Mouse (Mus musculus): ENCODE data around the gene Ccdc13. TPM values are rescaled to one million over a fixed set of nuclear protein-coding genes. Genes with fewer than 3 reads are reported as not detected.

Ccdc13 gene
- polyA plus RNA-seq, 1 experiment from 2014 or later: not detected

DNA sequence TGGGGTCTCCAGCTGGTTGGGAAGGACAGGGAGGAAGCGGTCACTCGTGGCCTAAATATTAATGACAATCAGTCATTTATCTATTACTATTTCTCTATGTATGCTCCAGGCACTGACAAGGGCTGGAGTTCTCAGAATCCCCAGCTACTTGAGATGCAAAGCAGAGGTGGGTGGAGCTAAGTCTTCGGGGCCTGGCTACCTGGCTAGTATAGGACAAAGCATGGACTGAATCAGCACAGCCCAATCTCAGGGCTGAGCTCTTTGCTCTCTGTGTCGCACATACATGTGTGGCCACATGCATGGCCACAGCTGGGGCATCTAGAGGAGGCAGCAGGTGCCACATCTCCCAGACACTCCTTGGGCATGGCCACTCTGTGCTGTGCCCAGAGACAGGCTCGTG, 18.5 kb downstream of the Ccdc13 start:
- H3K27ac ChIP-seq: no peak overlapping the region
- no peaks in the 10 kb centered on the region for H3K36me3 ChIP-seq
- 59% methylated on average over 5 of the region's 5 CpGs for WGBS (ENCODE audit: insufficient replicate concordance)
- H3K4me1 ChIP-seq: no peaks in the 10 kb centered on the region
- no peak for ATAC-seq
- no peaks in the 10 kb centered on the region for H3K27me3 ChIP-seq (replicated peaks)
- no peak overlapping the region for H3K4me3 ChIP-seq
- no peak overlapping the region for H3K4me2 ChIP-seq
- H3K9ac ChIP-seq: no peak overlapping the region
- H3K9me3 ChIP-seq (replicated peaks): no peaks in the 10 kb centered on the region

DNA sequence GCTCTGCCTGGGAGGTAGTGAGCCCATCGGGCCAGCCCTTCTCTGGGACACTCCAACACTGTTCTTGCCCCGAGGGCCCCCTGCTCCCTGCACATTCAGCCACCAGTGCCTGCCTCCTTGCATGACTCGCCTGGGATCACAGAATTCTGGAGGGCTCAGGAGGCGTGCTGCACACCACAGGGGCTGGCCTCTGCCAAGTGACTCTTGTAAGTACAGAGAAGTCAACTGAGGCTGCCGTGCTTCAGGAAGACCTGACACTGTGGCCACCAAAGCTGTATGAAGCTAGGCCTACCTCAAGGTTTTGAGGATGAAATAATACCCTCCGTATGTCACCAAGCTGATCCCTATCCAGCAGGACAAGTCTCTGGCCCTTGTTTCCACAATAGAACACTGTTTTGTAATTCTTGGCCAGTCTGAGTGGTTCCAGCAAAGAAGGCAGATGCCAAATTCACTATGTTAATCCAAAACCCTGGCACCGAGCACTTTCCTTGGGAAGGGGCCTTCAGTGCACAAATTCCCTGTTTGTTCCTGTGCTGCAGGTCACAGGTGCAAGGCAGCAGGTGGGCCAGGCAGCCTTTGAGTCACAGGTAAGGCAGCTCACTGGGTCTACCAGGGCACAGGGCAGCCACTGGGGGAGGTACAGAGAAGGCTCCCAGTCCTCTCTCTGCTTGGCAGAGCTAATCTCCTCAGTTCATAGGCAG, 19.3 kb downstream of the Ccdc13 start:
- 50% methylated on average over 7 of the region's 7 CpGs for WGBS (ENCODE audit: insufficient replicate concordance)
- Histone ChIP-seq H3K9me3 (replicated peaks) (no peaks in the 10 kb centered on the region), H3K9ac (no peak overlapping the region), H3K4me3 (no peak overlapping the region), H3K27ac (no peak overlapping the region), H3K4me1 (no peaks in the 10 kb centered on the region), H3K27me3 (replicated peaks) (no peaks in the 10 kb centered on the region), H3K36me3 (no peaks in the 10 kb centered on the region), H3K4me2 (no peak overlapping the region)
- ATAC-seq: no peak

DNA sequence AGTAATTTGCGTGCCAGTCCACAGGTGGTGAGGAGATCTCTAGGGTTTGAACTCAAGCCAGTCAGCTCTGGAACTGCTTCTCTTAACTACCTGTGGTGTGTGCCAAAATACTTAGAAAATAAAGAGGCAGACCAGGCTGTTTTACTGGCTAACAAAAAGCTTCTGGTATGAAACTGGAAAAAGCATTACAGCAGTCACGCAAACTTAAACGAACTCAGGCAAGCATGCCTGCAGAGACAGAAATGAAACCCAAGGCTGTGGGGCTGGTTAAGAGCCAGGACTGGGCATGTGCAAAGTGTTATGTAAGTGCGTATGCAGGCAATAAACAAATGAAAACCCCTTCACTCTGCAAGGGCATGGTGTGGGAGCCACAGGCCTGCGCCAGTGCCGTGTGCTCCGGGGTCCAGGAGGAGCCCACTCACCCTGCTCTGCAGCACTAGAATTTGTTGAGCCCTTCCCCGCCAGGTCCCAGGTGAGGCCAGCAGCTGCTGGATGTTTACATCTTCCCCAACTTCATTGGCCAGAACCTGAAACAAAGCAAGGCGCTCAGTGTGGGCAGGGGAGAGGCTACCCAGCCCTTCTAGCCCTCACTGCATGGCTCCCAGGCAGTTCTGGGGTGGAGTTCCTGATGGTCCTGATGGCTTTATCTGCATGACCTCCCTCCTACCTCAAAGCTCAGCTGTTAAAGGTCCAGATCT, 20.0 kb downstream of the Ccdc13 start:
- ATAC-seq: no peak
- H3K4me3 ChIP-seq: no peak overlapping the region
- H3K36me3 ChIP-seq: no peaks in the 10 kb centered on the region
- no peaks in the 10 kb centered on the region for H3K9me3 ChIP-seq (replicated peaks)
- WGBS (ENCODE audit: insufficient replicate concordance): 69% methylated on average over 9 of the region's 9 CpGs
- H3K4me2 ChIP-seq: no peak overlapping the region
- no peak overlapping the region for H3K27ac ChIP-seq
- no peaks in the 10 kb centered on the region for H3K4me1 ChIP-seq
- no peak overlapping the region for H3K9ac ChIP-seq
- H3K27me3 ChIP-seq (replicated peaks): no peaks in the 10 kb centered on the region

DNA sequence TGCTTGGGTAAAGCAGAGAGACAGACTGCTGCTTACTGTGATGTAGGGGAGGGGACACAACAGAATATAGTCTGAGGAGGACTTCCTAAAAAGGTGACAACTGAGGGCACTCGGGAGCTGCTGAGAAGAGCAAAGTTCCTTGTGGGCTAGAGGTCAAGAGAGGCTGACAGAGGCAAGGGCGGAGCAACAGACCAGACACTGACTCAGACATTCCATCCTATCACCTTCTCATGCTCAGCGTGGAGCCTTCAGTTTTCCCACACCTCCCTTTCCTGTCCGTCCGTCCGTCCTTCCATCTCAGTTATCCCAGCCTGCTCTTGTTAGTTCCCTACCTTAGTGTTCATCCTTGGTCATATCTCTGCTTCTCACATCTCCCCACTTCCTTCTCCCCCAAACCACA, 24.1 kb downstream of the Ccdc13 start:
- 33% methylated on average over 6 of the region's 6 CpGs for WGBS (ENCODE audit: insufficient replicate concordance)
- Histone ChIP-seq H3K4me3 (no peak overlapping the region), H3K9ac (no peak overlapping the region), H3K27ac (no peak overlapping the region), H3K4me2 (no peak overlapping the region), H3K36me3 (no peaks in the 10 kb centered on the region), H3K9me3 (replicated peaks) (no peaks in the 10 kb centered on the region), H3K27me3 (replicated peaks) (no peaks in the 10 kb centered on the region), H3K4me1 (no peaks in the 10 kb centered on the region)
- ATAC-seq: no peak

DNA sequence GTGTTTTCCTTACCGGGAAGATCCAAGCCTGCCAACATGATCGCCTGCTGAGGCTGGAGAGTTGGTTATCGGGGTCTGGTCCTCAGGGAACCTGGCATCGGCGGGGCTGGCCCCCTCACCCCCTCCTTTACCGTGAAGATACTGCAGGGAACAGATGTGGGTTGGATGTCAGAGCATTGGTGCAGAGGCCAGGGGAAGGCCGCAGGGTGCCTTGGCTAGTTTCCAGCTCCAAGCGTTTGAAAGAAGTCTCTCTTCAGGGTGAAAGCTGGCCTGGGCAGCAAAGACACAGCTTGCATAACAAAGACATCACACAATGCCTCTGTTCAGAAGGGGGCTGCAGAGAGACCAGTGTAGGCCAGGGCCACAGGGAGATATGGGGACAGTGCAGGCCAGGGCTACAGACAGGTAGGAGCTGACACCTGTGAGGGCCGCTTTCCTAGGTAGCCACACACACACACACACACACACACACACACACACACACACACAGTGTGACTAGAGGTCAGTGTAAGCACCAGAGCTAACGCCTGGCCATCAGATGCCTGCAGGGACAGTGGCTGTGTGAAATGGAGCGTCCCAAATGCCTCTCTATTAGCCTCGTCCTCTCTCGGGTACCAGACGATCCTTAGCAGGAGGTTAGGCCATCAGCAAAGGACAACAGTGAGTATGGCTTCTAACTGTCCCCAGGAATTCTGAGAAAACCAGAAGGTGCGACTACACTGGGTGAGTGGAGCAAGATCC, 29.0 kb downstream of the Ccdc13 start:
- ATAC-seq: 0 out of 2 replicates have a peak, but pooled peaks have one; percentile 33
- WGBS (ENCODE audit: insufficient replicate concordance): 52% methylated on average over 15 of the region's 15 CpGs
- H3K4me3 ChIP-seq: no peak overlapping the region

DNA sequence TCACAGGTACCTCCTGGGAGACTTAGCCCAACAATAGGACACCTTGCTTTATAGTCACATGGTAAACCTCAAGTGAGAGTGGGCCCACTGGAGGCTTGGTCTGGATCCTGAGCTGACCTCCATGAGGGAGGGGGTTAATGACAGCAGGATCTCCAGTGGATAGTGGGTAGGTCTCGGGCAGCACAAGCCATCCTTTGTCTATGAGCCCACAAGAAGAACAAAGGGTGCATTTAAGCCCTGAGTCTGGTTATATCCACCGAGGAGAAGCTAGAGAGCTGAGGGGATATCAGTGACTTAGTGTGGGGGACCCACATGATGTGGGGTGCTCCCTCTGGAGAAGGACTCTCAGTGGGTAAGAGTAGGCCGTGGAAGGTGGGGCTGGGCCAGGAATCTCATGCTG, 30.8 kb downstream of the Ccdc13 start:
- Histone ChIP-seq H3K9me3 (replicated peaks) (no peaks in the 10 kb centered on the region), H3K9ac (no peak overlapping the region), H3K27ac (no peak overlapping the region), H3K4me3 (no peak overlapping the region), H3K27me3 (replicated peaks) (no peaks in the 10 kb centered on the region), H3K4me2 (no peak overlapping the region), H3K4me1 (no peaks in the 10 kb centered on the region), H3K36me3 (no peaks in the 10 kb centered on the region)
- WGBS (ENCODE audit: insufficient replicate concordance): 52% methylated on average over 3 of the region's 3 CpGs
- no peak for ATAC-seq

More for the DNA sequence above, 29.0 kb downstream of the Ccdc13 start:
- Histone ChIP-seq H3K36me3 (no peaks in the 10 kb centered on the region), H3K27ac (no peak overlapping the region), H3K9me3 (replicated peaks) (no peaks in the 10 kb centered on the region), H3K27me3 (replicated peaks) (no peaks in the 10 kb centered on the region), H3K4me1 (no peaks in the 10 kb centered on the region), H3K9ac (no peak overlapping the region), H3K4me2 (no peak overlapping the region)

DNA sequence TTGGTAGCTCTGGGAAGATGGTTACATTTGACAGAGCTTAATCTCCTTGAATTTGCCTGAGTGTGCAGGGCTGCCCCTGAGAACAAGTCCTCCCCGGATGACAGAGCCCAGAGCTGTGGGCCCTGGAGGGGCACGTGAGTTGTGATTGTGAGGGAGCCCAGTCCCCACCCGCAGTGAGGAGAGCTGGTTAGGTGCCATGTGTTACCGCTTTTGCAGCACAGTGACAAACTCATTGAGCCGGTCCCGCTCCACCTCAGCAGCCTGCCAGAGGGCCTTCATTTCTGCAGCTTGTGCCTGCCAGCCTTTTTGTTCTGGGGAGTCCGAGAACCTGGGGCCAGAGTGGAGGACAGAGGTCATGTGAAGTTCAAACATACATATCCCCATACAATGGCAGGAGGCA, 31.3 kb downstream of the Ccdc13 start:
- no peak for ATAC-seq
- 58% methylated on average over 7 of the region's 7 CpGs for WGBS (ENCODE audit: insufficient replicate concordance)
- Histone ChIP-seq H3K9ac (no peak overlapping the region), H3K4me1 (no peaks in the 10 kb centered on the region), H3K27me3 (replicated peaks) (no peaks in the 10 kb centered on the region), H3K27ac (no peak overlapping the region), H3K4me2 (no peak overlapping the region), H3K9me3 (replicated peaks) (no peaks in the 10 kb centered on the region), H3K36me3 (no peaks in the 10 kb centered on the region), H3K4me3 (no peak overlapping the region)

DNA sequence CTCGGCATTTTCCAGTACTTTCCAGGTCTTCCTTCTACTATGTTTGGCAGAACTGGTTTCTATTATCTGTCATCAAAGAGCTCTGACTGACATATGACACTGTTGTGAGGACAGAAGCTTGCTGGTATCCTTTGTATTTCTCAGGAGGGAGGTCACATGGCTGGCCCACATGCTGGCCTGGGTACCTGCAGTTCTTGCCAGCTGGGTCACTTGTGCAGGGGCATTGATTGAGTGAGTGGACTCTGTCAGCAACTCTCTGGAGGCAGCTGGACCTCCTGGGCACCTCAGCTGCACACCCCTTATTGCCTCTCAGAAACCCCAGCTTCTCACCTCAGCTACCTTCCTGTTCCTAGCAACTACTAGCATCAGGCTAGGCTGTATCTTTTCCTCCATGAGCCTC, 31.7 kb downstream of the Ccdc13 start:
- Histone ChIP-seq H3K27ac (no peak overlapping the region), H3K4me2 (no peak overlapping the region), H3K4me1 (no peaks in the 10 kb centered on the region), H3K36me3 (no peaks in the 10 kb centered on the region), H3K4me3 (no peak overlapping the region), H3K9ac (no peak overlapping the region), H3K27me3 (replicated peaks) (no peaks in the 10 kb centered on the region), H3K9me3 (replicated peaks) (no peaks in the 10 kb centered on the region)
- WGBS (ENCODE audit: insufficient replicate concordance): 73% methylated on average over 1 of the region's 1 CpGs
- ATAC-seq: no peak

DNA sequence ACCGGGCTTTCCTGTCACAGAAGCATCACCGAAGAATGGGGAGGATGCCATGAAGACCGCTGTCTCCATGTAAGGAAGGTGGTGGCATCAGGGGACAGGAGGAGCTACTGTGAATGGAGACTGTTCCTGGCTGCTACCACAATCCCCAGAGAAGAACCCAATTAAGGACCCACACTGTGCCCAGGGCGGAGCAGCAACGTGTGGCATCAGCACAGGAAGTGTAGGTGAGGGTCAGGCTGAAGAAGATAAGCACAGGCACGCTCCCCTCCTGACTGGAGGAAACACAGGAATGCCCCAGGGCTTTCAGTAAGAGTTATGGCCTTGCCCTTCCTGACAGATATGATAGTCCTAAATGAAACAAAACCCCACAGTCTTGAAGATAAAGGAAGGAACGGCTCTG, 36.5 kb downstream of the Ccdc13 start:
- 33% methylated on average over 7 of the region's 7 CpGs for WGBS (ENCODE audit: insufficient replicate concordance)
- Histone ChIP-seq H3K27ac (no peak overlapping the region), H3K4me2 (no peak overlapping the region), H3K27me3 (replicated peaks) (peaks cover 12% of the 10 kb centered on the region), H3K4me3 (no peak overlapping the region), H3K4me1 (peaks cover 3% of the 10 kb centered on the region; the same call in 1 of the 2 replicates), H3K9me3 (replicated peaks) (no peaks in the 10 kb centered on the region), H3K36me3 (no peaks in the 10 kb centered on the region), H3K9ac (no peak overlapping the region)
- no peak for ATAC-seq

DNA sequence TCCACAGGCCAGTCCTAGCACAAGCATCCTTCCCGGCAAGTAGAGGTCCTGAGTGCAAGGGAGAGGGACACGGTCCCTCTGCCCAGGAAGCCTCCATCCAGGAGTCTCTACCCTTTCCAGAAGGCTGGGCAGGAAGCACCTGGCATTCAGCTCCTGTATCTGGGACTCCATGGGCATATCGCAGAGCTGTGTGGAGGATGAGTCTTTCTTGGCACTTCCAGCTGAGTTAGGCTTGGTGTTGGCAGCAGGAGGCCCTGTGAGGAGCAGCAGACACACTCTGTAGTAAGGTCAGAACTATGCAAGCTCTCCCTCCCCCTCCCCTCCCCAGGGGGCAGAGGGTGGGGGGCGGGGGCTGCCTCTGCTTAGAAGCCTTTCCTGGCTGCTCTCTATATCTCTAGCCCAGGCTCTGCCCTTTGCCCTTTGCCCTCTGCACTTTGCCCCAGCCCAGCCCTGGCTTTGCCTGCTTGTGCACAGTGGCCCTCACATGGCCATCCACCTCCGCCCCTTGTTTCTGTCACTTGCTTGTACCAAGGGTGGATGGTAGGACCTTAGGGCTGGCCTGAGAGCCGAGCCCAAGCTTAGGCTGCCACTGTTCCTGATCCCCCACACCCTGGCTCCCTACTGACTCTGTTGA, 40.3 kb downstream of the Ccdc13 start:
- peaks cover 18% of the 10 kb centered on the region for H3K27me3 ChIP-seq (replicated peaks)
- no peak overlapping the region for H3K27ac ChIP-seq
- H3K9ac ChIP-seq: no peak overlapping the region
- no peaks in the 10 kb centered on the region for H3K9me3 ChIP-seq (replicated peaks)
- H3K4me3 ChIP-seq: no peak overlapping the region
- H3K4me2 ChIP-seq: no peak overlapping the region
- ATAC-seq: no peak
- peaks cover 6% of the 10 kb centered on the region; the same call in 1 of the 2 replicates for H3K4me1 ChIP-seq
- no peaks in the 10 kb centered on the region for H3K36me3 ChIP-seq
- WGBS (ENCODE audit: insufficient replicate concordance): 34% methylated on average over 6 of the region's 6 CpGs

DNA sequence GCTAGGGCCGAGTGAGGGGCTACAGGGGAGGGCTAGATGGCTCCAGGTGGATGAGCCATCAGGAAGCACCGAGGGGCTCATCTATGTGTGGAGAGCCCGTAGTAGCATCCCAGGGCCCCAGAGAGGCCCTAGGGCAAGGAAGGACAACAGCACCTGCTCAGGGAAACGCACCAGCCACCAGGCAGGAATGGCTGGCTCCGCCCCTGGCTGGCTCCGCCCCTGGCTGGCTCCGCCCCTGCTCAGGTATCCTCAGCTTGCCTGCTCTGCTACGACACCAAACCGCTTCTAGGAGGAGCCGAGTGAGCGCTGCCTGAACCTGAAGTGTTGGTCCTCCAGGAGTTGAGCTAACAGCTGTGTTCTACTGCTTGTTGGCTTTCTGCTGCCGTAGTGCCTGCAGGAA, 41.5 kb downstream of the Ccdc13 start:
- H3K9me3 ChIP-seq (replicated peaks): no peaks in the 10 kb centered on the region
- H3K9ac ChIP-seq: no peak overlapping the region
- no peak for ATAC-seq
- no peak overlapping the region for H3K27ac ChIP-seq
- no peak overlapping the region; the same call in 1 of the 2 replicates for H3K4me2 ChIP-seq
- peaks cover 6% of the 10 kb centered on the region; the same call in 1 of the 2 replicates for H3K4me1 ChIP-seq
- H3K27me3 ChIP-seq (replicated peaks): peaks cover 18% of the 10 kb centered on the region
- no peak overlapping the region for H3K4me3 ChIP-seq
- H3K36me3 ChIP-seq: no peaks in the 10 kb centered on the region
- WGBS (ENCODE audit: insufficient replicate concordance): 21% methylated on average over 12 of the region's 12 CpGs
